ENCODE assay signal across 24 mouse cellular contexts in genomic region chr1:89394471-89394870, GRCm38 (mm10).
"Had no signal": no experiment of that assay in that cellular context is flagged by ENCODE, and none has a peak within 500 bp of the region (broad histone marks: within the 10 kb centered on the region; RNA-seq: fewer than 3 reads in every experiment).

No protein-coding gene starts in this region.

- H3K27me3 ChIP-seq: kidney, embryonic 15.5 days; limb, embryonic 12.5 days; limb, embryonic 15.5 days; lung, embryonic 15.5 days; neural tube, embryonic 13.5 days; stomach, embryonic 15.5 days had no signal

- H3K36me3 ChIP-seq: kidney, embryonic 15.5 days; limb, embryonic 12.5 days; limb, embryonic 15.5 days; lung, embryonic 15.5 days; midbrain, embryonic 10.5 days; midbrain, embryonic 13.5 days; neural tube, embryonic 13.5 days; stomach, embryonic 15.5 days had no signal

- H3K9me3 ChIP-seq: kidney, embryonic 15.5 days; limb, embryonic 12.5 days; limb, embryonic 15.5 days; lung, embryonic 15.5 days; midbrain, embryonic 10.5 days; midbrain, embryonic 13.5 days; neural tube, embryonic 13.5 days; stomach, embryonic 15.5 days had no signal

- DNase-seq: kidney, adult 11 months; kidney, adult 8-10 months; kidney, postnatal 10 days; kidney, postnatal 36 days; layer of hippocampus, postnatal 36 days; liver, postnatal 0 days; retina, postnatal 1 day; right cerebral cortex, postnatal 25 days; spleen, adult 18-20 months; thymus, postnatal 25 days had no signal

- ATAC-seq: liver, postnatal 0 days; midbrain, embryonic 13.5 days; midbrain, embryonic 16.5 days had no signal

- H3K27ac ChIP-seq: kidney, embryonic 15.5 days; left cerebral cortex, adult 2 months; limb, embryonic 12.5 days; limb, embryonic 15.5 days; liver, embryonic 14.5 days; lung, embryonic 15.5 days; macrophage; midbrain, embryonic 10.5 days; midbrain, embryonic 13.5 days; neural tube, embryonic 13.5 days; stomach, embryonic 15.5 days had no signal

- H3K9ac ChIP-seq: kidney, embryonic 15.5 days; limb, embryonic 12.5 days; limb, embryonic 15.5 days; liver, embryonic 14.5 days; liver, postnatal 0 days; lung, embryonic 15.5 days; midbrain, embryonic 13.5 days; neural tube, embryonic 13.5 days; stomach, embryonic 15.5 days had no signal

- H3K4me1 ChIP-seq: kidney, embryonic 15.5 days; midbrain, embryonic 13.5 days; neural tube, embryonic 13.5 days; stomach, embryonic 15.5 days had no signal

- H3K4me3 ChIP-seq: kidney, embryonic 15.5 days; left cerebral cortex, adult 2 months; limb, embryonic 12.5 days; limb, embryonic 15.5 days; lung, embryonic 15.5 days; midbrain, embryonic 10.5 days; midbrain, embryonic 13.5 days; myocyte; neural tube, embryonic 13.5 days; stomach, embryonic 15.5 days had no signal

- H3K4me2 ChIP-seq: kidney, embryonic 15.5 days; limb, embryonic 12.5 days; limb, embryonic 15.5 days; liver, embryonic 11.5 days; lung, embryonic 15.5 days; midbrain, embryonic 13.5 days; neural tube, embryonic 13.5 days; stomach, embryonic 15.5 days had no signal
